Mouse (Mus musculus): ENCODE measurements around the gene Slc17a8.
"Not testable (repeated sequence)": the region's sequence is repeated elsewhere in the genome, so short reads cannot be mapped to it uniquely, and the experiment has no call there.

Slc17a8 gene

GRCm38 (mm10) chr10:89597275-89597674 is 23.8 kb downstream of the Slc17a8 start:
- CTCF ChIA-PET = no interaction called here
- POLR2A ChIA-PET = no interaction called here

- CTCF ChIA-PET = no interaction called here
- POLR2A ChIA-PET = no interaction called here
Measured at GRCm38 (mm10) chr10:89595935-89596334, 25.1 kb downstream of the Slc17a8 start.

GRCm38 (mm10) chr10:89595514-89595913 is 25.5 kb downstream of the Slc17a8 start:
- POLR2A ChIA-PET = no interaction called here
- CTCF ChIA-PET = no interaction called here

GRCm38 (mm10) chr10:89594309-89594708 is 26.7 kb downstream of the Slc17a8 start:
- ChIA-PET CTCF (interaction anchor here in 1 of 4 experiments (0.6 kb wide), 1 partner anchor 389 kb away, joined by 3 read pairs; no protein-coding TSS in a partner anchor), POLR2A (interaction anchor here in 1 of 4 experiments (1.2 kb wide), 1 partner anchor 8 kb away, joined by 3 read pairs; no protein-coding TSS in a partner anchor)

GRCm38 (mm10) chr10:89592797-89593196 is 28.3 kb downstream of the Slc17a8 start:
- CTCF ChIA-PET = no interaction called here
- POLR2A ChIA-PET = no interaction called here

- ChIA-PET POLR2A (interaction anchor here in 1 of 4 experiments (0.5 kb wide), 1 partner anchor 69 kb away, joined by 5 read pairs; no protein-coding TSS in a partner anchor), CTCF (no interaction called here)
Measured at GRCm38 (mm10) chr10:89589877-89590276, 31.2 kb downstream of the Slc17a8 start.

- CTCF ChIA-PET = no interaction called here
- POLR2A ChIA-PET = no interaction called here
Measured at GRCm38 (mm10) chr10:89588708-89589107, 32.3 kb downstream of the Slc17a8 start.

GRCm38 (mm10) chr10:89584709-89585108 is 36.3 kb downstream of the Slc17a8 start:
- ChIA-PET CTCF (no interaction called here), POLR2A (no interaction called here)

GRCm38 (mm10) chr10:89578801-89579200 is 42.3 kb downstream of the Slc17a8 start:
- CTCF ChIA-PET = no interaction called here
- POLR2A ChIA-PET = interaction anchor here in 1 of 4 experiments (0.6 kb wide), 1 partner anchor 227 kb away, joined by 3 read pairs; no protein-coding TSS in a partner anchor

GRCm38 (mm10) chr10:89577666-89578065 is 43.4 kb downstream of the Slc17a8 start:
- CTCF ChIA-PET = no interaction called here

GRCm38 (mm10) chr10:89573421-89573820 is 47.6 kb downstream of the Slc17a8 start:
- ChIA-PET POLR2A (no interaction called here), CTCF (no interaction called here)

More at GRCm38 (mm10) chr10:89577666-89578065, 43.4 kb downstream of the Slc17a8 start:
- POLR2A ChIA-PET = no interaction called here

GRCm38 (mm10) chr10:89572946-89573345 is 48.1 kb downstream of the Slc17a8 start:
- ChIA-PET POLR2A (interaction anchor here in 1 of 4 experiments (0.6 kb wide), 1 partner anchor 197 kb away, joined by 5 read pairs; no protein-coding TSS in a partner anchor), CTCF (no interaction called here)

- POLR2A ChIA-PET = no interaction called here
Measured at GRCm38 (mm10) chr10:89567391-89567790, 53.7 kb downstream of the Slc17a8 start.

GRCm38 (mm10) chr10:89565301-89566022 is 55.6 kb downstream of the Slc17a8 start:
- CTCF ChIA-PET = no interaction called here
- POLR2A ChIA-PET = no interaction called here

More at GRCm38 (mm10) chr10:89567391-89567790, 53.7 kb downstream of the Slc17a8 start:
- CTCF ChIA-PET = no interaction called here

- ChIA-PET CTCF (no interaction called here), POLR2A (no interaction called here)
Measured at GRCm38 (mm10) chr10:89562113-89562512, 58.9 kb downstream of the Slc17a8 start.

GRCm38 (mm10) chr10:89559351-89559750 is 61.7 kb downstream of the Slc17a8 start:
- CTCF ChIA-PET = no interaction called here

GRCm38 (mm10) chr10:89554885-89555284 is 66.2 kb downstream of the Slc17a8 start:
- CTCF ChIA-PET, POLR2A ChIA-PET: not testable (repeated sequence)

More at GRCm38 (mm10) chr10:89559351-89559750, 61.7 kb downstream of the Slc17a8 start:
- POLR2A ChIA-PET = interaction anchor here in 2 of 4 experiments (0.6 kb wide), 2 partner anchors 172 to 1228 kb away, joined by 3 to 6 read pairs; no protein-coding TSS in a partner anchor

- CTCF ChIA-PET, POLR2A ChIA-PET: not testable (repeated sequence)
Measured at GRCm38 (mm10) chr10:89553855-89554254, 67.2 kb downstream of the Slc17a8 start.

GRCm38 (mm10) chr10:89553015-89553414 is 68.0 kb downstream of the Slc17a8 start:
- POLR2A ChIA-PET = no interaction called here
- CTCF ChIA-PET = no interaction called here

- ChIA-PET CTCF (interaction anchor here in 1 of 4 experiments (0.6 to 0.7 kb wide), 2 partner anchors 52 to 344 kb away, joined by 3 to 4 read pairs; no protein-coding TSS in a partner anchor), POLR2A (interaction anchor here in 1 of 4 experiments (0.5 to 1.1 kb wide), 3 partner anchors 214 to 1947 kb away, joined by 3 read pairs; no protein-coding TSS in a partner anchor)
Measured at GRCm38 (mm10) chr10:89551657-89552056, 69.4 kb downstream of the Slc17a8 start.

- CTCF ChIA-PET = no interaction called here
- POLR2A ChIA-PET = no interaction called here
Measured at GRCm38 (mm10) chr10:89548028-89548427, 73.0 kb downstream of the Slc17a8 start.
